Mouse (Mus musculus): ENCODE measurements around the gene Ucn2.

GRCm38 (mm10) chr9:109028421-109028820 lies 42.6 kb downstream of the Ucn2 start:
- no peak for TF ChIP-seq CTCF (IDR thresholded peaks at IDR 0.05; ENCODE audit: borderline replicate concordance, insufficient read depth, low read length)
- no peak for TF ChIP-seq POLR2A (IDR thresholded peaks at IDR 0.05; ENCODE audit: low read depth, low read length)

All from embryonic fibroblast, embryonic 13.5 days (primary cell).